Mouse (Mus musculus) small intestine, adult 2 months (tissue): ENCODE results near the gene Synj2.

Experiments
- CTCF ChIP-seq: fragments of 200-500 bp; IDR thresholded peaks from 2 replicates; pipeline ENCODE4 v1.5.1; 2012; ENCODE audit warnings: low read depth, mild to moderate bottlenecking, control low read depth, inconsistent platforms, low read length, moderate library complexity, mixed read lengths; ENCODE audit not compliant: insufficient replicate concordance, insufficient read length; ENCODE audit errors: extremely low read depth
- POLR2A ChIP-seq: fragments of 200-500 bp; IDR thresholded peaks from 2 replicates; pipeline ENCODE4 v1.6.1; 2012; ENCODE audit warnings: low read depth, mild to moderate bottlenecking, control low read depth, inconsistent platforms, low read length, moderate library complexity

- TF ChIP-seq CTCF (no peak), POLR2A (no peak)
Observed at GRCm38 (mm10) chr17:5984700-5985231, 43.7 kb downstream of the Synj2 start.
